Mouse (Mus musculus) liver, postnatal 0 days (tissue): ENCODE results near the gene 1700028K03Rik.

ENCODE experiments used
- CTCF ChIP-seq: sonication (generic); IDR thresholded peaks from 2 replicates; pipeline ENCODE4 v1.5.1; 2016; ENCODE audit warnings: antibody characterized with exemption, low read depth
- EP300 ChIP-seq: IDR thresholded peaks from 2 replicates; pipeline ENCODE4 v1.6.1; 2016; ENCODE audit warnings: antibody characterized with exemption, low read depth, mild to moderate bottlenecking

DNA sequence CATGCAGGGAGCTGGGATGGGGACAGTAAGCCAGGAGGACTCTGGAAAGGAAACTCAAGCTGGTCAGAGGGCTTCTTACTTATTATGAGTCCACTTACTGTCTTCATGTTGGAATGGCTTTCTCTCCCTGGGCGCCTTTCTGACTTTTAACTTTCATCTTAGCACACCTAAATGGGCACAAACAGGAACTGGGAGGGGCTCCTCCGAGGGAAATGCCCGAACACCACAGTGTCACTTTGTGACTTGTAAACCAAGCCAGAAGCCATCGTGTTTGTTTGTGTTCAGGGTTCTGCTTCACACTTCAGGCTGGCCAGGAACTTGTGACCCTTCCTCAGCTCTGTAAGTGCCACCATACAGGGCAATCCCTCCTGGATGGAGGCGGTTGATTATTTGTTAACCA lies 19.8 kb downstream of the 1700028K03Rik start:
- TF ChIP-seq CTCF (no peak), EP300 (no peak)
